Mouse (Mus musculus): ENCODE measurements around the gene Mtln. TPM values are rescaled to one million over a fixed set of nuclear protein-coding genes. Genes with fewer than 3 reads are reported as not detected.
A peak's percentile ranks its signal among the peaks of the same experiment; 100 is the strongest.

Mtln gene
- polyA plus RNA-seq, 1 experiment = 55.4 TPM

GRCm38 (mm10) chr2:127831401-127832102 lies 39.3 kb upstream of the Mtln start, which contains the start of gene Bub1:
TSS of gene Bub1 (minus strand) at chr2:127831865.
- under 1% methylated on average over 56 of the region's 56 CpGs for WGBS
- DNase-seq = peak; percentile 92
- peaks cover 4% of the 10 kb centered on the region for H3K4me1 ChIP-seq (replicated peaks; ENCODE audit: control insufficient read depth, insufficient read depth, low read length)
- no peaks in the 10 kb centered on the region; the same call in none of the 2 replicates for H3K36me3 ChIP-seq (ENCODE audit: control insufficient read depth, insufficient read depth, low read length)
- no peak for TF ChIP-seq POLR2A (IDR thresholded peaks at IDR 0.05; ENCODE audit: control insufficient read depth, extremely low read depth, insufficient read depth, low read length, poor library complexity)
- TF ChIP-seq CTCF (IDR thresholded peaks at IDR 0.05; ENCODE audit: borderline replicate concordance, control insufficient read depth, extremely low read depth, insufficient read depth, low read length, poor library complexity) = 0 out of 2 replicates have a peak, but pooled peaks have one; percentile 29
- no peaks in the 10 kb centered on the region; the same call in 1 of the 2 replicates for H3K27me3 ChIP-seq (ENCODE audit: control insufficient read depth, insufficient read depth, low read length)
- no peak within 1 kb of the TSS for H3K27ac ChIP-seq (ENCODE audit: control insufficient read depth, insufficient read depth, low read length)
- peak within 1 kb of the TSS; percentile 74 for H3K4me3 ChIP-seq (ENCODE audit: control insufficient read depth, insufficient read depth, low read length)

DNA sequence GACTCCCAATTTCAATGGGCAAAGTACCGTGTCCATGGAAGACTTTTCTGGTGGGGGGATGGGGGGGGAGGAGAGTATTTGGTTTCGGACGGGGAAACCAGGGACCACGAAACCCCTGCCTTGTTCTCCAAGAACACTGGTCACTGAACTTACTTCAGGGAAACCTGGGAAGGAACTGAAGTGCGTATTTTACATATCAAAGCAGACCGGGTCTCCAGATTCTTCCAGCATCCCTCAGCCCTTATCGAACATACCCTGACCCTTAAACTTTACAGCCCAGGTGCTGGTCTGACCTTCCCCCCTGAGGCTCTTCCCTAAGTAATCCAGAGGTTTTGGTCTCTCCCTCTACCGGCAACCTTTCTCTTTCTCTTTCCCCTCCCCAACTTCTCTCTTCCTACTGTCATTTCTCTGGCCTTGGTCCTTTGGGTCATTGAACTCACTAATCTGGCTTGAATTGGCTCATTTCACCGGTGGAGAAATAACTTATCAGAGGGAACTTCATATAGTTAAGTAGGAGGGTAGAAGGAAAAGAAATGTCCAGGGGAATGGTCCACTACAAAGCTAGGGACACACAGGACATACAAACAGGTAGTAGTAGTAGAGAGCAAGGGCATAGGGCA lies 2.5 kb downstream of the Mtln start:
- TF ChIP-seq CTCF (IDR thresholded peaks at IDR 0.05; ENCODE audit: borderline replicate concordance, control insufficient read depth, extremely low read depth, insufficient read depth, low read length, poor library complexity) = no peak
- no peak for TF ChIP-seq POLR2A (IDR thresholded peaks at IDR 0.05; ENCODE audit: control insufficient read depth, extremely low read depth, insufficient read depth, low read length, poor library complexity)
- DNase-seq = no peak
- peaks cover 6% of the 10 kb centered on the region for H3K4me1 ChIP-seq (replicated peaks; ENCODE audit: control insufficient read depth, insufficient read depth, low read length)
- no peaks in the 10 kb centered on the region for H3K36me3 ChIP-seq (ENCODE audit: control insufficient read depth, insufficient read depth, low read length)
- H3K27me3 ChIP-seq (ENCODE audit: control insufficient read depth, insufficient read depth, low read length) = no peaks in the 10 kb centered on the region
- 57% methylated on average over 9 of the region's 9 CpGs for WGBS
- no peak overlapping the region for H3K4me3 ChIP-seq (ENCODE audit: control insufficient read depth, insufficient read depth, low read length)
- H3K27ac ChIP-seq (ENCODE audit: control insufficient read depth, insufficient read depth, low read length) = no peak overlapping the region

DNA sequence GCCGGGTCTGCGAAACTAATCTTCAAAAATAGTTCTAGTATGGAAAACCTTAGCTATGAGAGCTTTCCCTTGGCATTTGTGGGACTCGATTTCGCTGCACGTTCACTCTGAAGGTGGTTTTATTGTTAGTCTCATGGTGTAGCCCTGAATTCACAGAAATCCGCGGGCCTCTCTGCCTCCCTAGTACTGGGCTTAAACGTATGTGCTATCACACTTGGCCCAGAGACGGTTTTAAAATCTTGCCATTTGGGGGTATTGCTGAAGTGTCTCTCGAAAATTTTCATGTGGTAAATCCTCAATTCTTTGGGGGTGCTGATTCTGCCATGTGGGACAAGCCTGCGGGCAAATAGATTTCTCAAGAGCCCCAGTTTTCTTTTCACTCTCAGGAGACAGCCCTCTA lies 3.1 kb downstream of the Mtln start:
- WGBS = 7% methylated on average over 11 of the region's 11 CpGs
- Histone ChIP-seq H3K4me1 (replicated peaks; ENCODE audit: control insufficient read depth, insufficient read depth, low read length) (peaks cover 6% of the 10 kb centered on the region), H3K36me3 (ENCODE audit: control insufficient read depth, insufficient read depth, low read length) (no peaks in the 10 kb centered on the region), H3K27ac (ENCODE audit: control insufficient read depth, insufficient read depth, low read length) (no peak overlapping the region), H3K4me3 (ENCODE audit: control insufficient read depth, insufficient read depth, low read length) (peak overlapping the region; percentile 50), H3K27me3 (ENCODE audit: control insufficient read depth, insufficient read depth, low read length) (no peaks in the 10 kb centered on the region)
- peak; percentile 6 for DNase-seq
- TF ChIP-seq POLR2A (IDR thresholded peaks at IDR 0.05; ENCODE audit: control insufficient read depth, extremely low read depth, insufficient read depth, low read length, poor library complexity) = no peak
- TF ChIP-seq CTCF (IDR thresholded peaks at IDR 0.05; ENCODE audit: borderline replicate concordance, control insufficient read depth, extremely low read depth, insufficient read depth, low read length, poor library complexity) = no peak

- Histone ChIP-seq H3K27me3 (ENCODE audit: control insufficient read depth, insufficient read depth, low read length) (no peaks in the 10 kb centered on the region), H3K36me3 (ENCODE audit: control insufficient read depth, insufficient read depth, low read length) (no peaks in the 10 kb centered on the region), H3K27ac (ENCODE audit: control insufficient read depth, insufficient read depth, low read length) (no peak within 1 kb of the TSS), H3K4me3 (ENCODE audit: control insufficient read depth, insufficient read depth, low read length) (peak within 1 kb of the TSS; percentile 50), H3K4me1 (replicated peaks; ENCODE audit: control insufficient read depth, insufficient read depth, low read length) (peaks cover 6% of the 10 kb centered on the region)
- DNase-seq = peak; percentile 87
- TF ChIP-seq POLR2A (IDR thresholded peaks at IDR 0.05; ENCODE audit: control insufficient read depth, extremely low read depth, insufficient read depth, low read length, poor library complexity) (0 out of 2 replicates have a peak, but pooled peaks have one; percentile 30), CTCF (IDR thresholded peaks at IDR 0.05; ENCODE audit: borderline replicate concordance, control insufficient read depth, extremely low read depth, insufficient read depth, low read length, poor library complexity) (no peak)
- under 1% methylated on average over 40 of the region's 40 CpGs for WGBS
Observed at GRCm38 (mm10) chr2:127788440-127789116, 3.7 kb downstream of the Mtln start, which contains the start of gene Nphp1. TSS of gene Nphp1 (minus strand) at chr2:127788897.

DNA sequence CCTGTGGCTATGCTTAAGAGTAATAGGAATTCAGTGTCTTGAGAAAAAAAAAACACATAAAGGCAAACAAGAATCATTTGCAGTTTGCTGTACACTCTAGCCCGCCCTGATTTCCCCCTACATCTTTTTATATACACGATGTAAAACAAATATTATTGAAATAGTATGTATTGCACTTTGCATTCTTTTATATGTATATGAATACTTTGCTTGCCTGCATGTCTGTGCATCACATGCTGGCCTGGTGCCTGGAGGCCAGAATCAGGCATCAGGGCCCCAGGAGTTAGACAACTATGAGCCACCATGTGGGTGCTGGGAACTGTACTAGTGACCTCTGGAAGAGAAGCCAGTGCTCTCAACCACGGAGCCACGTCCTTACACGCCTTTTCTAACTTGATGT lies 5.1 kb downstream of the Mtln start:
- no peak overlapping the region for H3K4me3 ChIP-seq (ENCODE audit: control insufficient read depth, insufficient read depth, low read length)
- TF ChIP-seq CTCF (IDR thresholded peaks at IDR 0.05; ENCODE audit: borderline replicate concordance, control insufficient read depth, extremely low read depth, insufficient read depth, low read length, poor library complexity) = no peak
- TF ChIP-seq POLR2A (IDR thresholded peaks at IDR 0.05; ENCODE audit: control insufficient read depth, extremely low read depth, insufficient read depth, low read length, poor library complexity) = no peak
- no peaks in the 10 kb centered on the region for H3K27me3 ChIP-seq (ENCODE audit: control insufficient read depth, insufficient read depth, low read length)
- H3K36me3 ChIP-seq (ENCODE audit: control insufficient read depth, insufficient read depth, low read length) = no peaks in the 10 kb centered on the region
- WGBS = 94% methylated on average over 5 of the region's 5 CpGs
- H3K4me1 ChIP-seq (replicated peaks; ENCODE audit: control insufficient read depth, insufficient read depth, low read length) = peaks cover 6% of the 10 kb centered on the region
- DNase-seq = no peak
- H3K27ac ChIP-seq (ENCODE audit: control insufficient read depth, insufficient read depth, low read length) = no peak overlapping the region

DNA sequence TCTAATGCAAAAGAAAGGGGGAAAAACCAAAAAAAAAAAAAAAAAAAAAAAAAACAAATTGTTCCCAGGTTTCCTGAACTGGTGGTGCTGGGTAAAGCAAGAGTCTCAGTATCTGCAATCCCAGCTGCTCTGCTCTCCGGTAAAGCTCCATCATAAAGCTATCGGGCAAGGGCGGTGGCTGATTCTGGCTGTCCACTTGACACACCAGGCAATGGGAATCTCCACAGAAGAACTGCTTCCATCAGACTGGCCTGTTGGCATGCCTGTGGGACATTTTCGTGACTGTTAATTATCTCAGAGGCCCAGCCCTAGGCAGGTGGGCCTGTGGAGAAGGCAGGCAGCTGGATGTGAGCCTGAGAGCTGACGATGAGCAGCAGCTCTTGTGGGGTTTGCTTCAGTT lies 13.8 kb downstream of the Mtln start:
- DNase-seq = no peak
- WGBS = 96% methylated on average over 5 of the region's 5 CpGs
- Histone ChIP-seq H3K4me3 (ENCODE audit: control insufficient read depth, insufficient read depth, low read length) (no peak overlapping the region), H3K36me3 (ENCODE audit: control insufficient read depth, insufficient read depth, low read length) (no peaks in the 10 kb centered on the region), H3K27me3 (ENCODE audit: control insufficient read depth, insufficient read depth, low read length) (no peaks in the 10 kb centered on the region), H3K27ac (ENCODE audit: control insufficient read depth, insufficient read depth, low read length) (no peak overlapping the region), H3K4me1 (replicated peaks; ENCODE audit: control insufficient read depth, insufficient read depth, low read length) (no peaks in the 10 kb centered on the region)
- TF ChIP-seq POLR2A (IDR thresholded peaks at IDR 0.05; ENCODE audit: control insufficient read depth, extremely low read depth, insufficient read depth, low read length, poor library complexity) = no peak
- TF ChIP-seq CTCF (IDR thresholded peaks at IDR 0.05; ENCODE audit: borderline replicate concordance, control insufficient read depth, extremely low read depth, insufficient read depth, low read length, poor library complexity) = no peak
